Mouse (Mus musculus): Measurements from ENCODE around the gene Ltf. TPM values are rescaled to one million over a fixed set of nuclear protein-coding genes. Genes with fewer than 3 reads are reported as not detected.

Ltf gene
- polyA plus RNA-seq, 1 experiment from 2014 or later = not detected

DNA sequence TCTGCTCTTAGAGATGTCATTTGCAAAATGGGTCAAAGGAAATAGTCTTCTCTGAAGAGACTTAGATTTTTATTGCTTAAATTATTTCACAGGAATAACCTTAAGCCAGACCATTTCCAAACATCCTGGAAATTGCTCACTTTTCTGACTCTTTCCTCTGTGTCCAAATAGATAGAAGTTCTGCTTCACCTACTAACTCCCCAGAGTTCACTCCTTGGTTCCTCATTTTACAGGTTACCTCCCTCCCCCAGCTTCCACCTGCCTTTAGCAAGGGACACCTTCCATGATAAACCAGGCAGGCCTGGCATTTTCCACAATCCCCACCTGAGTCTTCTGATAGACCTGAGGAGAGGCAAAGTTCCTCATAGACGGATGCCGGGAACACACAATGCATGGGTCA is 12.5 kb upstream of the Ltf start:
- DNase-seq (ENCODE audit: low spot score) (no peak), ATAC-seq (ENCODE audit: insufficient read depth, low FRiP score, low TSS enrichment) (no peak)
- Histone ChIP-seq H3K36me3 (ENCODE audit: control insufficient read depth, insufficient read depth, low read length) (no peaks in the 10 kb centered on the region), H3K9me3 (ENCODE audit: control insufficient read depth, low read length) (no peaks in the 10 kb centered on the region), H3K4me1 (ENCODE audit: control insufficient read depth, insufficient read depth, low read length) (no peaks in the 10 kb centered on the region), H3K4me2 (ENCODE audit: low read depth) (no peak overlapping the region), H3K4me3 (ENCODE audit: low read depth, low read length) (no peak overlapping the region), H3K27me3 (ENCODE audit: control insufficient read depth, insufficient read depth, low read length) (no peaks in the 10 kb centered on the region), H3K9ac (ENCODE audit: low read length) (no peak overlapping the region), H3K27ac (ENCODE audit: low read depth, low read length) (no peak overlapping the region)
- 97% methylated on average over 2 of the region's 2 CpGs for WGBS

DNA sequence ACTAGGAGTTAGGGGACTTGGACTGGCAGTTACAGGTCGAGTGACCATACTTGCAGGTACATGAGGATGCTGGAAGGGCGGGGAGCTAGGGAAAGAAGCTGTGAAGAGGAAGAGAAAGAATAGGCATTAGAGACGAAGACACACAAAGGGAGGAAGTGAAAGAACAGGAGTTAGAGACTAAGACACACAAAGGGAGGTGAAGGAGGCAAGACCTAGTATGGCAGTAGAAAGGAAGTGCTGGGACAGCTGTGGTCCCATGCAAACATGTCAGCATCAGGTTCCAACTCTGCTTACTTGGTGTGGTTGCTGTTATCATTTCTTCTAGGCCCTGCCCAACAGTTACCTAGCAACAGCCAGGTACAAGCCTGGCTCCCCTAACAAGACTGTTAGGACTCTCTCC is 9.3 kb upstream of the Ltf start:
- H3K27me3 ChIP-seq (ENCODE audit: control insufficient read depth, insufficient read depth, low read length) = no peaks in the 10 kb centered on the region
- H3K4me2 ChIP-seq (ENCODE audit: low read depth) = no peak overlapping the region
- no peak overlapping the region for H3K9ac ChIP-seq (ENCODE audit: low read length)
- H3K4me3 ChIP-seq (ENCODE audit: low read depth, low read length) = no peak overlapping the region
- no peaks in the 10 kb centered on the region for H3K36me3 ChIP-seq (ENCODE audit: control insufficient read depth, insufficient read depth, low read length)
- H3K4me1 ChIP-seq (ENCODE audit: control insufficient read depth, insufficient read depth, low read length) = no peaks in the 10 kb centered on the region
- DNase-seq (ENCODE audit: low spot score) (no peak), ATAC-seq (ENCODE audit: insufficient read depth, low FRiP score, low TSS enrichment) (no peak)
- H3K9me3 ChIP-seq (ENCODE audit: control insufficient read depth, low read length) = no peaks in the 10 kb centered on the region
- 71% methylated on average over 3 of the region's 3 CpGs for WGBS
- no peak overlapping the region for H3K27ac ChIP-seq (ENCODE audit: low read depth, low read length)

DNA sequence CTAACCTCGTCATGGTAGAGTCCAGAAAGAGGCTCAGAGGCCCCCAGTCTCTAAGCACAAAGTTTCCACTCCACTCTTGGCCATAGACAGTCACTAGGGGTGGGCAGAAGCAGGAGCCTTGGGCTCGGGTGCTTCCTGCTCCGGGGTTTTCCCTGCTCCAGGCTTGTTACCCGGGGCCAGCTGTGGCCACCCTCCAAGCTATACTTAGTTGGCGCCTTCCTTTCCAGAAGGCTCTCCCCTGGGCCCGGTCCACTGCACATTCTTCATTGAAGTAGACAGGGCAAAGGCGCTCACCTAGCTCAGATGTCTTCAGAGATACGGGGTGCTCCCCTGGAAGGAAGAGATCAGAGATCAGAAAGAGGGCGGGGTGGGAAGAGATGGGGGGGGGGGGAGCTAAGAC is 7.5 kb upstream of the Ltf start:
- no peaks in the 10 kb centered on the region for H3K36me3 ChIP-seq (ENCODE audit: control insufficient read depth, insufficient read depth, low read length)
- DNase-seq (ENCODE audit: low spot score) (no peak), ATAC-seq (ENCODE audit: insufficient read depth, low FRiP score, low TSS enrichment) (no peak)
- H3K4me2 ChIP-seq (ENCODE audit: low read depth) = no peak overlapping the region
- no peak overlapping the region for H3K9ac ChIP-seq (ENCODE audit: low read length)
- no peaks in the 10 kb centered on the region for H3K27me3 ChIP-seq (ENCODE audit: control insufficient read depth, insufficient read depth, low read length)
- H3K4me3 ChIP-seq (ENCODE audit: low read depth, low read length) = no peak overlapping the region
- H3K9me3 ChIP-seq (ENCODE audit: control insufficient read depth, low read length) = no peaks in the 10 kb centered on the region
- H3K4me1 ChIP-seq (ENCODE audit: control insufficient read depth, insufficient read depth, low read length) = no peaks in the 10 kb centered on the region
- 81% methylated on average over 9 of the region's 9 CpGs for WGBS
- no peak overlapping the region for H3K27ac ChIP-seq (ENCODE audit: low read depth, low read length)

DNA sequence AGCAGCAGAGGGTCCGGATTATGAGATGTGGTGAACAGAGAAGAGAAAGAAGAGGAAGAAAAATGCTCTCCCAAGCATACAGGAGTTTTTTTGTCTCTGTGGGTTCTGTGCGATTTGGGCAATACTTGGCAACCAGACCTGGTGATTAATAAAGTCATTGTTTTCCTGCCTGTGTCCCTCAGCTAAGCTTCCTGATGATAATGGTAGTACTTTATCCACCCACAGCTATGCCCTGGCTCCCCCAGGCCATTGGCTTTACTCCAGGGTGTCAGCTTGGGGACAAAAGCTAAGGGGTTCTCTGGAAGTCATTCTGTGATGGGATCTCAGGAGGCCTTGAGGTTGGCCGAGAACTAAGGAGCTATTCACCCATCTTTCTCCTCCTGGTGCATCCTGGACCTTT is 7.0 kb upstream of the Ltf start:
- Histone ChIP-seq H3K4me1 (ENCODE audit: control insufficient read depth, insufficient read depth, low read length) (no peaks in the 10 kb centered on the region), H3K27ac (ENCODE audit: low read depth, low read length) (no peak overlapping the region), H3K4me2 (ENCODE audit: low read depth) (no peak overlapping the region), H3K4me3 (ENCODE audit: low read depth, low read length) (no peak overlapping the region), H3K9ac (ENCODE audit: low read length) (no peak overlapping the region), H3K36me3 (ENCODE audit: control insufficient read depth, insufficient read depth, low read length) (no peaks in the 10 kb centered on the region), H3K9me3 (ENCODE audit: control insufficient read depth, low read length) (no peaks in the 10 kb centered on the region), H3K27me3 (ENCODE audit: control insufficient read depth, insufficient read depth, low read length) (no peaks in the 10 kb centered on the region)
- DNase-seq (ENCODE audit: low spot score) (no peak), ATAC-seq (ENCODE audit: insufficient read depth, low FRiP score, low TSS enrichment) (no peak)
- WGBS = 72% methylated on average over 3 of the region's 3 CpGs

DNA sequence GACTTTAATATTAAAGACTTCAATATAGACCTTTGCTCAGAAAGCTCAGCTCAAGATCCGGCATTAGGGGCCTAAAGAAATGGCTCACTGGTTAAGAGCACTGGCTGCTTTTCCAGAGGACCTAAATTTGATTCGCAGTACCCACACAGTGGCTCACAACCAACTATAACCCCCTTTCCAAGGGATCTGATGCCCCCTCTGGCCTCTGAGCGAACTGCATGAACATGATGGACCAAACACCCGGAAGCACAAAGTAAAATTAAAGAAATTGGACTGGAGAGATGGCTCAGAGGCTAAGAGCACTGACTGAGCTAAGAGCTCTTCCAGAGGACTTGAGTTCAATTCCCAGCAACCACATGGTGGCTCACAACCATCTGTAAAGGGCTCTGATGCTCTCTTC is 3.4 kb upstream of the Ltf start:
- ATAC-seq (ENCODE audit: insufficient read depth, low FRiP score, low TSS enrichment) (no peak), DNase-seq (ENCODE audit: low spot score) (no peak)
- Histone ChIP-seq H3K9me3 (ENCODE audit: control insufficient read depth, low read length) (no peaks in the 10 kb centered on the region), H3K27me3 (ENCODE audit: control insufficient read depth, insufficient read depth, low read length) (no peaks in the 10 kb centered on the region), H3K27ac (ENCODE audit: low read depth, low read length) (no peak overlapping the region), H3K4me2 (ENCODE audit: low read depth) (no peak overlapping the region), H3K4me1 (ENCODE audit: control insufficient read depth, insufficient read depth, low read length) (no peaks in the 10 kb centered on the region), H3K4me3 (ENCODE audit: low read depth, low read length) (no peak overlapping the region), H3K36me3 (ENCODE audit: control insufficient read depth, insufficient read depth, low read length) (no peaks in the 10 kb centered on the region), H3K9ac (ENCODE audit: low read length) (no peak overlapping the region)
- 84% methylated on average over 4 of the region's 4 CpGs for WGBS

DNA sequence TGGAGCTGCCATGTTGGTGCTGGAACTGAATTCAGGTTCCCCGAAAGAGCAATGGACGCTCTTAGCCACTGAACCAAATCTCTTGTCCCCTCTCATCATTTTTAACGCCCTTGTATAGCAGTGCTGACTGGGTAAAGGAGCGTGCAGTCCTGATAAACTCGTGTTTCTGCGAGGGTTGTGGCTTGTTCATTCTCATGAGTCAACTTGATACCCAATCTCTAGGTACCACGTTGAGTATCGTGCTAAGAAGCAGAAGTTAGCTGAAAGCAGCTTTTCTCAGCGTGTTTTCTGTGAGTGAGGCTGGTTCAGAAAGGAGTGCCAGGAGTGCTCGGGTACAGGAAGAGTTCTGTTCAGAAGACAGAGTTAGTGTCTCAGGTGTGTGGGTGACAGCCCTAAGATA is 7.7 kb downstream of the Ltf start:
- Histone ChIP-seq H3K4me1 (ENCODE audit: control insufficient read depth, insufficient read depth, low read length) (no peaks in the 10 kb centered on the region), H3K36me3 (ENCODE audit: control insufficient read depth, insufficient read depth, low read length) (no peaks in the 10 kb centered on the region), H3K27ac (ENCODE audit: low read depth, low read length) (no peak overlapping the region), H3K27me3 (ENCODE audit: control insufficient read depth, insufficient read depth, low read length) (no peaks in the 10 kb centered on the region), H3K4me3 (ENCODE audit: low read depth, low read length) (no peak overlapping the region), H3K9me3 (ENCODE audit: control insufficient read depth, low read length) (no peaks in the 10 kb centered on the region), H3K4me2 (ENCODE audit: low read depth) (no peak overlapping the region), H3K9ac (ENCODE audit: low read length) (no peak overlapping the region)
- no peak for ATAC-seq (ENCODE audit: insufficient read depth, low FRiP score, low TSS enrichment)
- DNase-seq (ENCODE audit: low spot score) = no peak
- 89% methylated on average over 10 of the region's 10 CpGs for WGBS

DNA sequence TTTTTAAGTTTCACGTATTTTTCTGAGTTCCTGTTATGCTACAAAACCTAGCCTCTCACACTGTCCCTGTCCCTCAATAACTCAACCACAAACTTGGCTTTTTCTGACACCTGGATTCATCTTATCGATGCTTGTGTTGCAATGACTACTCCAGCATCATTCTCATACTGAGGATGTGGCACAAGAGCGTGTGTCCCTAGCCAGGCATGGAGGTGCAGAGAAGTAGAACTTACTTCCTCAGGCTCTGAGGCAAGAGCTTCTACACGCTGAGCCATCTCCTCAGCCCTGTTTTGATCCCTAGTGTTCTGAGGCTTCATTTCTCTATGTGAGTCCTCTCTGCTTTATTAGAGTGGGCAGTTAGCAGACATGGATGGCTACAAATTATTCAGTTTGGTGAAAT is 14.6 kb downstream of the Ltf start:
- Histone ChIP-seq H3K9ac (ENCODE audit: low read length) (no peak overlapping the region), H3K27ac (ENCODE audit: low read depth, low read length) (no peak overlapping the region), H3K4me2 (ENCODE audit: low read depth) (no peak overlapping the region), H3K27me3 (ENCODE audit: control insufficient read depth, insufficient read depth, low read length) (no peaks in the 10 kb centered on the region), H3K36me3 (ENCODE audit: control insufficient read depth, insufficient read depth, low read length) (no peaks in the 10 kb centered on the region), H3K4me1 (ENCODE audit: control insufficient read depth, insufficient read depth, low read length) (no peaks in the 10 kb centered on the region), H3K9me3 (ENCODE audit: control insufficient read depth, low read length) (no peaks in the 10 kb centered on the region), H3K4me3 (ENCODE audit: low read depth, low read length) (no peak overlapping the region)
- no peak for ATAC-seq (ENCODE audit: insufficient read depth, low FRiP score, low TSS enrichment)
- 85% methylated on average over 4 of the region's 4 CpGs for WGBS
- DNase-seq (ENCODE audit: low spot score) = no peak

DNA sequence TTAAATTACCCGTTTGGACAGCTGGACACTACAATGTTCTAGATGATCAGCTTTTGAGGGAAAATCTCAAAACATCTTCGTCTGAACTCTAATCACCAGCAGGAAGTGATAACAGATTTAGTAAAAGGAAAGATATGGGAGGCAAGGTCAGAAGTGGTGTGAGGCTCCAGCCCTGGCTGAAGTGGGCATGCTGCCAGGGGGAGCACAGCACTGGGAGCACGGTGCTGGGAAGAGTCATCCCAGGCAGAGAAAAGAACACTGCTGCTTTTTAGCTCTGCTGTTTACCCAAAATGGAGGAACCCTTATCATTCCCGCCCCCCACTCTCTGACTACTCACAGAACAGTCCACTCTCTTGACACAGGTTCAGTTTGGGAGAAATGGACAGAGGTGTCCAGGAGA is 20.9 kb downstream of the Ltf start:
- H3K4me3 ChIP-seq (ENCODE audit: low read depth, low read length) = no peak overlapping the region
- no peak overlapping the region for H3K27ac ChIP-seq (ENCODE audit: low read depth, low read length)
- WGBS = 83% methylated on average over 4 of the region's 4 CpGs
- no peak for ATAC-seq (ENCODE audit: insufficient read depth, low FRiP score, low TSS enrichment)
- no peak for DNase-seq (ENCODE audit: low spot score)
- no peaks in the 10 kb centered on the region for H3K4me1 ChIP-seq (ENCODE audit: control insufficient read depth, insufficient read depth, low read length)
- H3K36me3 ChIP-seq (ENCODE audit: control insufficient read depth, insufficient read depth, low read length) = no peaks in the 10 kb centered on the region
- no peak overlapping the region for H3K9ac ChIP-seq (ENCODE audit: low read length)
- H3K4me2 ChIP-seq (ENCODE audit: low read depth) = no peak overlapping the region
- H3K9me3 ChIP-seq (ENCODE audit: control insufficient read depth, low read length) = no peaks in the 10 kb centered on the region
- H3K27me3 ChIP-seq (ENCODE audit: control insufficient read depth, insufficient read depth, low read length) = no peaks in the 10 kb centered on the region

DNA sequence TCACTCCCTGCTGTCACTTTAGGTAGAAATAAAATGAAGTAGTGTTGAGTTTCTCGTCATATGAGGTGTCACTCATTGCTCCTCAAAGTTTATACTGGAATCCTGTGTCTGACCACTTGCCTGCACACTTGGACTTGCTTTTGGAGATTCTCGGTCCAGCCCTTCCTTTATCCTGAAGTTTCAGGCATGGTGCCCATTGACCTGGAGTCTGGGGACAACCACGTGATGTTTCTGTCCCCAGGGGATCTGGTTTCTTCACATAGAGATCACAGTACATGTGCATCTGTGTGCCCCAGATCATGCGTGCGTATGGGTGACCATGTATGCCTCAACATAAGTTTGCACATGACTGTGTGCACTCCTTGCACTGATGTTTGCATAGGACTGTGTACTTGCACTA is 23.2 kb downstream of the Ltf start:
- Histone ChIP-seq H3K9me3 (ENCODE audit: control insufficient read depth, low read length) (no peaks in the 10 kb centered on the region), H3K4me1 (ENCODE audit: control insufficient read depth, insufficient read depth, low read length) (no peaks in the 10 kb centered on the region), H3K9ac (ENCODE audit: low read length) (no peak overlapping the region), H3K27me3 (ENCODE audit: control insufficient read depth, insufficient read depth, low read length) (no peaks in the 10 kb centered on the region), H3K4me3 (ENCODE audit: low read depth, low read length) (no peak overlapping the region), H3K27ac (ENCODE audit: low read depth, low read length) (no peak overlapping the region), H3K4me2 (ENCODE audit: low read depth) (no peak overlapping the region), H3K36me3 (ENCODE audit: control insufficient read depth, insufficient read depth, low read length) (no peaks in the 10 kb centered on the region)
- 92% methylated on average over 5 of the region's 5 CpGs for WGBS
- DNase-seq (ENCODE audit: low spot score) (no peak), ATAC-seq (ENCODE audit: insufficient read depth, low FRiP score, low TSS enrichment) (no peak)

Data from neural tube, embryonic 11.5 days (tissue).